Mouse (Mus musculus): ENCODE measurements around the gene 1700020N01Rik. TPM values are rescaled to one million over a fixed set of nuclear protein-coding genes. Genes with fewer than 3 reads are reported as not detected.

1700020N01Rik gene
- polyA plus RNA-seq, 1 experiment = not detected

DNA sequence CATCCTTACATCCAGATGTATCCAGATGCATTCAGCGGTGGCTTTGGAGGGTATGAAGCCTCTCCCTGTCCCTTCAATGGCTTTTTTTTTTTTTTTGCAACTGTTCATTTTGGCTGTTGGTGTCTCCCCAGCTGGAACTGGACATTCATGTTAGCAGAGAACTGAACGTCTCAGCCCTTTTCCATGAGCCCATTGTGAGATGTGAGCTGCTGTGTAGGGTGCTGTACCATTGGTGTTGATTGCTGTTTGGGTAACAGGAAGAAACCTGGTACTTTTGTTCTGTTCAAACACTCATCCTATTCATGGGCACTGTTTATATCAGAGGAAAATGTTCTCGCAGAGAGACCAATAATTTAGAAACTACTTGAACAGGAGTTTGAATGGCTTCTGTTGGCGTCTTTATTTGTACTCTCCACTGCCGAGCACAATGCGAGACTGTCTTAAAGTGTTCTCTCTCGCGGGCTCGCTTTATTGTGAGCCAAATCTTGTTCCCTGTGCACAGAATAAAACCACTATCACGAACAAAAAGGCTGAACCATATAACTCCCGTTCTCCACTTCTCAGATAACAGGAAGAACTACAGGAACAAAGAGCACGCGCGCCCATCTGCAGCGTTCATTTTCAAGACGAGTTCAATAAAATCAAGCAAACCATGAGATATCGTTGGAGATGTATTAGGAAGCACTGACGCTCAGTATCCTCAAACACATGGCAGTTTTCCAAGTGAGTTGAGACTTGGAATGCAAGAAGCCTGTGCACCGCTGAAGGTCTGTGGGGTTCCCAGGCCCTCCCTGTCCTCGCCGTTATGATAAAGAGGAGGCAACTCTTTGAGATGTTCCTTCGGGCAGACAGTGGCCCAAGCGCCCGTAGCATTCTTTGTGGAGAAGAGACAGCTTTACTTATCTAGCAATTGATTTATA, 59.7 kb downstream of the 1700020N01Rik start:
- Histone ChIP-seq H3K27me3 (ENCODE audit: control insufficient read depth) (no peaks in the 10 kb centered on the region), H3K4me1 (ENCODE audit: control insufficient read depth) (no peaks in the 10 kb centered on the region), H3K9me3 (ENCODE audit: control insufficient read depth, low read length) (peaks cover 3% of the 10 kb centered on the region; the same call in 1 of the 2 replicates), H3K36me3 (ENCODE audit: control insufficient read depth) (no peaks in the 10 kb centered on the region), H3K4me3 (replicated peaks) (no peak overlapping the region)
- TF ChIP-seq GATA1 (IDR thresholded peaks at IDR 0.05; ENCODE audit: low read length) (no peak), TAL1 (IDR thresholded peaks at IDR 0.05; ENCODE audit: low read length) (no peak)

DNA sequence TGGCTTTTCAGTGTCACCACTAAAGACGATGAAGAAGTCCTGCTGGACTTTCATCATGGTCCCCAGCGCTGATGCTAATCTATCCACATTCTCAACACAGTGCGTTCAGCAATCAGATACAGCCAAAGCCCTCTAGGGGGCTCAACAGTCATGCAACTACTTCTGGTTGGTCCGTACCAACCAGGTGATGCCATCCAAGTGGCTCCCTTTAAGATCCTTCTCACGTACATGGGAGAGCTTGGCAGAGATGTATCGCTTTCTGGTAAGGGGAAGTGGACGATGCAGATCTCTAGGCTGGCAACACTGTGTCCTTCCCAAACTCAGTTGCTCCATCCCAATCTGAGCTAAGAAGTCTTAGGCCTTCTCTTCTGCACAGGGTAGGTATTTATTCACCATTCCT, 60.5 kb downstream of the 1700020N01Rik start:
- Histone ChIP-seq H3K9me3 (ENCODE audit: control insufficient read depth, low read length) (peaks cover 3% of the 10 kb centered on the region; the same call in 1 of the 2 replicates), H3K27me3 (ENCODE audit: control insufficient read depth) (no peaks in the 10 kb centered on the region)
- no peak for TF ChIP-seq GATA1 (IDR thresholded peaks at IDR 0.05; ENCODE audit: low read length)

DNA sequence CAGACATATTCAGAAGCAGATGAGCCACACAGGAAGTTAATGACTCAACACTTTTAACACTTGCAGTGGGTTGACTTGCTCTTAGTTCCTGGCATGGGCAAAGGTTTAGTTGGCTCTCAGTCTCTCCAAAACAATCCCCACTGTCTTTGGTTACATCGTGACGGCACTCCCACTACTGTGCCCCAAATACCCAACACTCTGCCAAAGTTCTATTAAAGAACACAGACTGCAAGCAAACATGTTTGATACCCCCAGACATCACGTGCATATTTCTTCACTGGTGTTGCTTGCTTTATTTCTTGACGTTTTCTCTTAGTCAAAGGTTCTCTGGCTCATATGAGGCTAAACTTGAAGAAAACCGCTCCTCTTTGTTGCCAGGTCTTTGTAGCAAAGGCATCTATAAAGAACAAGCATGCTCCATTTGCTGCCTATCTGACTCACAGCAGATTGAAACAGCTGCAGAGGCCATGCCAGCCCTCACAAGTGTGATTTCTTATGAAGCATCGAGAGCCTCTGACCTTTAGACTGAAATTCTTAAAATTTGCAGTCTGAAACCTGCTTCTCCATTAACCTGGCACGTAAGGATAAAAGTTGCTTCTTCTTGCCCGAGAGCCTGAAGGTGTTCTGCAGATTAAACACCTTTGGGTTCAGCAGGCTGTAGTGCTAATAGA, 66.8 kb downstream of the 1700020N01Rik start:
- TF ChIP-seq GATA1 (IDR thresholded peaks at IDR 0.05; ENCODE audit: low read length) (no peak), TAL1 (IDR thresholded peaks at IDR 0.05; ENCODE audit: low read length) (no peak)
- Histone ChIP-seq H3K4me3 (replicated peaks) (no peak overlapping the region), H3K9me3 (ENCODE audit: control insufficient read depth, low read length) (no peaks in the 10 kb centered on the region), H3K27me3 (ENCODE audit: control insufficient read depth) (no peaks in the 10 kb centered on the region), H3K4me1 (ENCODE audit: control insufficient read depth) (no peaks in the 10 kb centered on the region), H3K36me3 (ENCODE audit: control insufficient read depth) (no peaks in the 10 kb centered on the region)

More for the DNA sequence above, 60.5 kb downstream of the 1700020N01Rik start:
- H3K4me1 ChIP-seq (ENCODE audit: control insufficient read depth) = no peaks in the 10 kb centered on the region
- H3K36me3 ChIP-seq (ENCODE audit: control insufficient read depth) = no peaks in the 10 kb centered on the region
- no peak overlapping the region for H3K4me3 ChIP-seq (replicated peaks)

DNA sequence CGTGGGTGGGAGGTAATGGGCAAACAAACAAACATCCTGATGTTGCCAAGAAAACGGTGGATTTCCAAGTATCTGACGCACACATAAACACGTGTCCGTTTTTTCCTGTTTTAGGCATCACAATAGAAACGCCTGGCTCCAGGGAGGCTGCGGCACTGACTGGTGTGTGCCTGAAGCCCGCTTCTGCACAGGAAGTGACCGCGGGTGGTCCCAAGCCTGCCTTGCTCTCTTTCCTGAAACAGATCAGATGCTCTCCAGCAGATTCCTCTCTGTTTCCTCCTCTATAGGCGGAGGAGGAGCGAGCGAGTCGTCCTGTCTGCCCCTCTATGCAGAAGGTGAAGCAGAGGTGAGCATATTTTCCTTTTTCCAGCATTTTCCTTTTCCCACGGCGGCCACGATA, 76.0 kb downstream of the 1700020N01Rik start:
- no peaks in the 10 kb centered on the region for H3K9me3 ChIP-seq (ENCODE audit: control insufficient read depth, low read length)
- no peak overlapping the region for H3K4me3 ChIP-seq (replicated peaks)
- H3K36me3 ChIP-seq (ENCODE audit: control insufficient read depth) = no peaks in the 10 kb centered on the region
- H3K4me1 ChIP-seq (ENCODE audit: control insufficient read depth) = no peaks in the 10 kb centered on the region
- no peaks in the 10 kb centered on the region for H3K27me3 ChIP-seq (ENCODE audit: control insufficient read depth)
- TF ChIP-seq GATA1 (IDR thresholded peaks at IDR 0.05; ENCODE audit: low read length) = no peak
- no peak for TF ChIP-seq TAL1 (IDR thresholded peaks at IDR 0.05; ENCODE audit: low read length)

DNA sequence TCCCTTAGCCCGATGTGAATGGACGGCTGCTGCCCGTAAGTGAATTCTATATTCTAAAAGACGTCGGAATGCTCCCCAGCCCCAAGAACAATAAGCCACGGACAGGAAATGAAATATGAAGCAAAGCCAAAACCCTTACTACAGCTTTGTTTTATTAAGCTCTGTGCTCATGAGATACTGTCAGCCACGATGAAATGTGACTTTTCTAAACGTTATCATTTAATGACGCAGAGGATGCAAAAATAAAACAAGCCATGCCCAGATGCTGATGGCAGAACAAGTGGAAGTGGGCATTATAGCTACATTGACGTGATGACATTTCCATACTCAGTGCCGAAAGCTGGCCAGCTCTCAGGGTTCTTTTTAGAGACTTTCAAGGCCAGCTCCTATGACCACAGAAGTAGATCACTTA, 76.8 kb downstream of the 1700020N01Rik start:
- TF ChIP-seq TAL1 (IDR thresholded peaks at IDR 0.05; ENCODE audit: low read length) (no peak), GATA1 (IDR thresholded peaks at IDR 0.05; ENCODE audit: low read length) (no peak)
- Histone ChIP-seq H3K36me3 (ENCODE audit: control insufficient read depth) (no peaks in the 10 kb centered on the region), H3K4me1 (ENCODE audit: control insufficient read depth) (no peaks in the 10 kb centered on the region), H3K27me3 (ENCODE audit: control insufficient read depth) (no peaks in the 10 kb centered on the region), H3K9me3 (ENCODE audit: control insufficient read depth, low read length) (no peaks in the 10 kb centered on the region), H3K4me3 (replicated peaks) (no peak overlapping the region)

DNA sequence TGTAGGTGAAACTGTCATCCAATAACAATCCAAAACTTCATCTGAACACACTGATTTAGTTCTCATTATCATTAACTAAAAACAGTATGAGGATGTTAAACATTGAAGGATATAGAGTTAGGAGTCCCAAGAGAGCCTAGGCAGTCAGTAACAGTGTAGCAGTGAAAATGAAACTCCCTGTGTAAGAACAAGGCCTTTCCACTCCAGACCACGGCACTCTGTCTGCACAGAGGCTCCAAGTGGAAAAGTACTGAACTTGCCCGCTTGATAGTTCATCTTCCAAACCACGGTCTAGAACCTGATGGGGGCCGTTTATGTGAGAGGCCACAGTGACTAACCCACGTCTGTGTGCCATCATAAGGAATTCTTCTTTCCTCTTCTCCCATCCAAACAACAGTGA, 77.2 kb downstream of the 1700020N01Rik start:
- Histone ChIP-seq H3K36me3 (ENCODE audit: control insufficient read depth) (no peaks in the 10 kb centered on the region), H3K4me3 (replicated peaks) (no peak overlapping the region), H3K27me3 (ENCODE audit: control insufficient read depth) (no peaks in the 10 kb centered on the region), H3K9me3 (ENCODE audit: control insufficient read depth, low read length) (no peaks in the 10 kb centered on the region), H3K4me1 (ENCODE audit: control insufficient read depth) (no peaks in the 10 kb centered on the region)
- no peak for TF ChIP-seq TAL1 (IDR thresholded peaks at IDR 0.05; ENCODE audit: low read length)
- TF ChIP-seq GATA1 (IDR thresholded peaks at IDR 0.05; ENCODE audit: low read length) = no peak

Other genes starting within 250 kb of the 1700020N01Rik start
- not detected in 2 replicates for gene Aldh8a1, start 215.9 kb upstream of the 1700020N01Rik start, polyA plus RNA-seq (2012)